Mouse (Mus musculus): Measurements from ENCODE around the gene Tmem223. TPM values are rescaled to one million over a fixed set of nuclear protein-coding genes. Genes with fewer than 3 reads are reported as not detected.

Gene Tmem223
- polyA plus RNA-seq, 1 experiment from 2014 or later: 157 TPM

DNA sequence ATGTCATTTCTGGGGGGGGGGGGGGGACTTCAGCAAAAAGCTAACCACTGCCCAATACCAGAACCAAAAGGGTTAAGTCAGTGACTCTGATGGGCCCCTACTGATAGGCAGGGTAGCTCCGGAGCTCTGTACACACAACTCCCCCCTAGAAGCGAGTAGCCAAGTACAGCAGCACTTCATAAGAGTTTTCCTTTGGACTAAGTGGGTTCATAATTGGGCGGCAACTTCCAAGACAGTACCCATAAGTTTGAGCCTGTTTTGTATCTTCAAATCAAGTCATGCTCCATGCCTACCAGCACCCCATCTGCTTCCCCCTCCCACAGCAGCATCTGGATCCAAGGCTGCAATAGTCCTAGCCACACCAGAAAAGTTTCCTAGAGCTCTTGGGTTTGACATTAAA is 15.1 kb upstream of the Tmem223 start:
- H3K9ac ChIP-seq: no peak overlapping the region
- peaks cover 22% of the 10 kb centered on the region for H3K4me1 ChIP-seq (replicated peaks)
- no peak overlapping the region for H3K27ac ChIP-seq
- H3K9me3 ChIP-seq (replicated peaks): no peaks in the 10 kb centered on the region
- ATAC-seq (replicated peaks; ENCODE audit: insufficient number of reproducible peaks, insufficient read depth, low FRiP score, low read depth): no peak
- peak overlapping the region; percentile 60 for H3K4me2 ChIP-seq
- peak overlapping the region; percentile 98; the same call in 1 of the 2 replicates for H3K4me3 ChIP-seq
- no peaks in the 10 kb centered on the region for H3K27me3 ChIP-seq
- H3K36me3 ChIP-seq: peaks cover 39% of the 10 kb centered on the region
- 47% methylated on average over 3 of the region's 3 CpGs for WGBS

DNA sequence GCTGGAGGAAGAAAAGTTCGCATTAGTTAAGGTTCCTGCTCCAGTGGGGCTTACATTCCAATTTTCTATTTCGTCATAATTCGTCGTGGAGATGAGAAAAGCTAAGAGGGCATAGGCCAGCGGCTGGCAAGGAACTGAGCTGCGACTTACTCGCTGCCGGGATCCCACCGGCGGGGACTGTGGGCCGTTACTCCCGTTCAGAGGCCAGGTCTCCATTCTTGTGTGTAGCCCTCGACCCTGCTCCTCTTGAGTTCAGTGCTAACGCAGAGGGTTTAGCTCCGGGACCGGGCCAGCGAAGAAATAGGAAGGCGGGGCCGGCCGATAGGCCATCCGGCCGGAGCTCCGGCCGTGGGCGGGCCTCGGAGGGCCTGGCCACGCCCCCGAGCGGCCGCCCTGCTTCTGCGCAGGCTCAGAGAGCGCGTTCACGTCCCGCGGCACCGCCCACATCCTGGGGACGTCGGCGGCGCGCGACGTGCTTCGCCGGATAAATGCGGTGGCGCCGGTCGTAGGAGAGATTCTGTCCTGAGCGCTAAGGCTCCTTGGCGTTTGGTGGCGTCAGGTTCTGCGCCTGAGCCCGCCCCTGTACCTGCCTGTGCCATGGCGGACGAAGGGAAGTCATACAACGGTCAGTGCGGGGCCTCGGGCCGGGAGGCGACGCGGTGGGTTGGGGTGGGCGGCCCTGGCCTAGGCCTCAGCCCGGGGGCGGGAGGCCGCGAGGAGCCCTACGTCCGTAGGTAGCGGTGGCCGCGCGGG is 14.0 kb upstream of the Tmem223 start, which contains the start of gene Nxf1:
Gene Nxf1 (plus strand): TSS at position 439 of the 753 bp plus-strand sequence.
- under 1% methylated on average over 73 of the region's 75 CpGs for WGBS
- Histone ChIP-seq H3K4me3 (peak within 1 kb of the TSS; percentile 98), H3K9ac (peak within 1 kb of the TSS; percentile 98), H3K36me3 (peaks cover 29% of the 10 kb centered on the region), H3K4me2 (peak within 1 kb of the TSS; percentile 60), H3K27ac (peak within 1 kb of the TSS; percentile 89), H3K9me3 (replicated peaks) (no peaks in the 10 kb centered on the region), H3K4me1 (replicated peaks) (peaks cover 22% of the 10 kb centered on the region), H3K27me3 (no peaks in the 10 kb centered on the region)
- ATAC-seq (replicated peaks; ENCODE audit: insufficient number of reproducible peaks, insufficient read depth, low FRiP score, low read depth): peak; percentile 93

DNA sequence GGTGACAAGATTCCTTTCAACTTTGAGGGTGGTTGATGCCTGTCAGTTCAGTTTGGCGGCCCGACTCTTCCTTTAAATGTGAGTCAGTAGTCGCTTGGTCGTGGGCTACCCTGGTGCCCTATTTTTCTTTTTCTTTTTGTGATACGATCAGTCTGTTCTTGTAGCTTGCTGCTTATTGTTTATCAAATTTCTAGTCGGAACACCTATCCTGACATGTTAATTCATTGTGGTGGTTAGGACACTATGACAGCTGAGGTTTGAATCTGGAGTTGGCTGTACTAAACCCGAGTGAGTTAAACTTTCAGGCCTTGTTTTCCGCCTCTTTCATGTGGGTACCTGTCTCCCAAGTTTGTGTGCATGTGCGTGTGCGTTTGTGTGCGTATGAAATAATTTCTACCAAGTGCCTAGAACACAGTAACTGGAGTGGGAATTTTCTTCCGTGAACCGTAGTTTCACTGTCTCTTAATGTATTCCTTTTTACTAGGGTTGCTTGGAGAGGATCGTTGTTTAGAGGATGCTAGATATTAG is 13.3 kb upstream of the Tmem223 start:
- 3% methylated on average over 14 of the region's 14 CpGs for WGBS
- ATAC-seq (replicated peaks; ENCODE audit: insufficient number of reproducible peaks, insufficient read depth, low FRiP score, low read depth): no peak
- peaks cover 22% of the 10 kb centered on the region for H3K4me1 ChIP-seq (replicated peaks)
- H3K9me3 ChIP-seq (replicated peaks): no peaks in the 10 kb centered on the region
- peaks cover 26% of the 10 kb centered on the region for H3K36me3 ChIP-seq
- H3K27ac ChIP-seq: peak overlapping the region; percentile 89
- peak overlapping the region; percentile 60 for H3K4me2 ChIP-seq
- H3K9ac ChIP-seq: peak overlapping the region; percentile 98
- H3K27me3 ChIP-seq: no peaks in the 10 kb centered on the region
- peak overlapping the region; percentile 98 for H3K4me3 ChIP-seq

DNA sequence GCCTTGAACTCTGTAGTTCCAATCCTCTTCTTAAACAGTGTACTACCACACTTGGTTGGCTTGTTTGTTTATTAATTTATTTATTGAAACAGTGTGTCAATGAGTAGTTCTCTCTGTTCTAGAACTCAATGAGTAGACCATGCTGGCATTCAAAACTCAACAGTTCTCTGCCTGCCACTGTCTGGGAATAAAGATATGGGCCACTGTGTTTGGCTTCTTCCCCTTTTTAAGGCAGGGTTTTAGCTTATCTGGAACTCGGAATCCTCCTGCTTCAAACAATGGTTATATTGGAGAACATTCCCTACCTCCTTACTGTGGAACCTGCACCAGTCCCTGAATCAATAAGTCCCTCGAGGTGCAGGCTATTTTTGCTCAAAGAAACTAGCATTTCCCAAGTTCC is 11.9 kb upstream of the Tmem223 start:
- Histone ChIP-seq H3K4me1 (replicated peaks) (peaks cover 22% of the 10 kb centered on the region), H3K27me3 (no peaks in the 10 kb centered on the region), H3K4me3 (peak overlapping the region; percentile 98; the same call in 1 of the 2 replicates), H3K27ac (no peak overlapping the region), H3K9me3 (replicated peaks) (no peaks in the 10 kb centered on the region), H3K4me2 (peak overlapping the region; percentile 60; the same call in 1 of the 2 replicates), H3K36me3 (peaks cover 28% of the 10 kb centered on the region), H3K9ac (no peak overlapping the region)
- 69% methylated on average over 2 of the region's 2 CpGs for WGBS
- no peak for ATAC-seq (replicated peaks; ENCODE audit: insufficient number of reproducible peaks, insufficient read depth, low FRiP score, low read depth)

DNA sequence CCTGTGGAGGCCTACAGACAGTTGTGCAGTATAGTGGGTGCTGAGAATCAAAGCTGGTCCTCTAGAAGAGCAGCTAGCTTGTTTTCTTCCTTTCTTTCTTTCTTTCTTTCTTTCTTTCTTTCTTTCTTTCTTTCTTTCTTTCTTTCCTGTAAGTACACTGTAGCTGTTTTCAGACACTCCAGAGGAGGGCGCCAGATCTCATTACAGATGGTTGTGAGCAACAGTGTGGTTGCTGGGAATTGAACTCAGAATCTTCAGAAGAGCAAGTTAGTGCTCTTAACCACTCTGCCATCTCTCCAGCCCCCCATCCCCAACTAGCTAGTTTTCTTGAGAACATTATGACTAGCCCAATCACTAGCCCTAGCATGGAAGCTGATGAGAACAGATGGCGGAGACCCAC is 10.0 kb upstream of the Tmem223 start:
- no peaks in the 10 kb centered on the region for H3K27me3 ChIP-seq
- WGBS: 94% methylated on average over 2 of the region's 2 CpGs
- H3K4me2 ChIP-seq: no peak overlapping the region
- peaks cover 20% of the 10 kb centered on the region for H3K4me1 ChIP-seq (replicated peaks)
- H3K36me3 ChIP-seq: peaks cover 33% of the 10 kb centered on the region
- no peak overlapping the region for H3K4me3 ChIP-seq
- no peak for ATAC-seq (replicated peaks; ENCODE audit: insufficient number of reproducible peaks, insufficient read depth, low FRiP score, low read depth)
- H3K9me3 ChIP-seq (replicated peaks): no peaks in the 10 kb centered on the region
- no peak overlapping the region for H3K9ac ChIP-seq
- no peak overlapping the region for H3K27ac ChIP-seq

DNA sequence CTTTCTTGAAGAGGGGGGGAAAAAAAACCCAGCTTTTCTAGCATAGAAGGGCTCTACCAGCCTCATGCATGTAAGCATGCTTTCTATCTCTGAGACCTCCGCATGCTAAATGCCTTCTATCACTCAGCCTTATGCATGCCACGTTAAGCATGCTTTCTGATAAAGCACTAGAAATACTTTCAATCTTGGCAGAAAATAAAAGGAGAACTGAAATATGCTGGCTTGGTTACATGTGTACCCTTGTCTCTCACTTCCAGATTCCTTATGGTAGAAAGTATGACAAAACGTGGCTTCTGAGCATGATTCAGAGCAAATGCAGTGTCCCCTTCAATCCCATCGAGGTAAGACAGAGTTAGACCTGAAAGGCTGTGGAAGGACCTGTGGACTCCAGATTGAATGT is 7.5 kb upstream of the Tmem223 start:
- no peak for ATAC-seq (replicated peaks; ENCODE audit: insufficient number of reproducible peaks, insufficient read depth, low FRiP score, low read depth)

DNA sequence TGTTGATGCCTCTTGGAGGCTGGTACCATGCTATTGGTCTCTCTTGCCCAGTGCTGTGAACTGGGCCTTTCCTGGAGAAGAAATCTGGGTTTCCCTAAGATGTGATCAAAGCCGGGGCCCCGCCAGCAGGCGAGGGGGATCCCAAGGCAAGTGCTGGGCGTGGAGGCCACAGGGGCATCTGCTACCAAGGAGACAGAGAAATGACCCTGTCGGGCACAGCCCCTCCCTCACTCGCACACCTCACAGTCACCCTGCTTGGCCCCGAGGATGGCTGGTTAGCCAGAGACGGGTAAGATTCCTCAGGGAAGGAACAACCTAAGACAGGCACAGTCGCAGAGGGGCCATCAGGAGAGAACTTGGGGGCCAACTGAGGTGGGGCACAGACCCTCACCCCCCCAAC is 5.2 kb upstream of the Tmem223 start:
- Histone ChIP-seq H3K9me3 (replicated peaks) (no peaks in the 10 kb centered on the region), H3K36me3 (peaks cover 79% of the 10 kb centered on the region), H3K27ac (no peak overlapping the region), H3K9ac (no peak overlapping the region), H3K4me1 (replicated peaks) (peaks cover 4% of the 10 kb centered on the region; the same call in 1 of the 2 replicates), H3K4me2 (no peak overlapping the region), H3K4me3 (no peak overlapping the region), H3K27me3 (no peaks in the 10 kb centered on the region)
- 91% methylated on average over 9 of the region's 9 CpGs for WGBS
- no peak for ATAC-seq (replicated peaks; ENCODE audit: insufficient number of reproducible peaks, insufficient read depth, low FRiP score, low read depth)

More for the DNA sequence above, 7.5 kb upstream of the Tmem223 start:
- no peaks in the 10 kb centered on the region for H3K9me3 ChIP-seq (replicated peaks)
- H3K27ac ChIP-seq: no peak overlapping the region
- H3K36me3 ChIP-seq: peaks cover 58% of the 10 kb centered on the region
- no peak overlapping the region for H3K9ac ChIP-seq
- H3K27me3 ChIP-seq: no peaks in the 10 kb centered on the region
- peaks cover 8% of the 10 kb centered on the region for H3K4me1 ChIP-seq (replicated peaks)
- 73% methylated on average over 4 of the region's 4 CpGs for WGBS
- no peak overlapping the region for H3K4me2 ChIP-seq
- no peak overlapping the region for H3K4me3 ChIP-seq

DNA sequence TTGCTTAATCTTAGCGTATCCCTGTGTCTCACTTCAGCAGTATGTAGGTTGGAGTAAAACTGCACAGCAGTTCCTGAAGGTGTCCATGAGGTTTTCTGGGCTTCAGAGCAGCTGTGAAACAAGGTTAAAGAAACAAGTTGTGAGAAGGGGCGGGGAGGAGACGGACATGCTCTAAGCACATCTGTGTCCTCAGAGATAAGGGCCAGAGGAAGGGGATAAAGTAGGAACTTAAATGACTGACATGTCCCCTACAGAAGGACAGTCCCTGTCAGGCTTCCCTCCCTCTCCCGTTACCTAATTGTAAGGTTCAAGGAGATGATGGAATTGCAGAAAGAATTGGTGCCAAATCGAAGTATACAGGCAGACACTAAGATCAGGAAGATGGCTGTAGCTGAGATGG is 2.2 kb downstream of the Tmem223 start:
- peaks cover 30% of the 10 kb centered on the region for H3K4me1 ChIP-seq (replicated peaks)
- H3K4me3 ChIP-seq: peak overlapping the region; percentile 89
- no peaks in the 10 kb centered on the region for H3K27me3 ChIP-seq
- peak overlapping the region; percentile 91; the same call in 1 of the 2 replicates for H3K4me2 ChIP-seq
- no peaks in the 10 kb centered on the region for H3K9me3 ChIP-seq (replicated peaks)
- H3K36me3 ChIP-seq: peaks cover 33% of the 10 kb centered on the region
- no peak for ATAC-seq (replicated peaks; ENCODE audit: insufficient number of reproducible peaks, insufficient read depth, low FRiP score, low read depth)
- 64% methylated on average over 5 of the region's 5 CpGs for whole genome bisulfite sequencing
- H3K27ac ChIP-seq: peak overlapping the region; percentile 100; the same call in 1 of the 2 replicates
- H3K9ac ChIP-seq: no peak overlapping the region

DNA sequence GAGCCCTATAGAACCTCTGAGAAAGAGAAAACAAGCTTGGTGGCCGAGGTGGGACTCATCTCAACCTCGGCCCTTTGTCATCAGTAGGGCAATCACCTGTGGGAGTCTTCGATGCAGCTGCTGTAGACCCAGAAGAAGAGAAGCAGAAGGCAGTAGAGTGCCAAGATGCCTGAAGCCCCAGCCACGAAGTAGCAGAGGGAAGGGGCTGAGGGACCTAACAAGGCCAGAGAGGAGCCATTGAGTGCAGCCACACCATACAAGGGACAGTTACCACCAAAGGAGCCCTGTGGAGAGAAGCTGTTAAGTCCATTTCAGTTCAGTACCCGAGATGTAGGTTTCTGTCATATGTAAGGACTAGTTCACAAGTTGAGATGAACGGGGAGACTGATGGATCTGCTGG is 2.6 kb downstream of the Tmem223 start:
- ATAC-seq (replicated peaks; ENCODE audit: insufficient number of reproducible peaks, insufficient read depth, low FRiP score, low read depth): no peak
- Histone ChIP-seq H3K9me3 (replicated peaks) (no peaks in the 10 kb centered on the region), H3K9ac (peak overlapping the region; percentile 96), H3K4me1 (replicated peaks) (peaks cover 30% of the 10 kb centered on the region), H3K36me3 (peaks cover 33% of the 10 kb centered on the region), H3K4me2 (peak overlapping the region; percentile 91), H3K27me3 (no peaks in the 10 kb centered on the region), H3K27ac (peak overlapping the region; percentile 100), H3K4me3 (peak overlapping the region; percentile 89)
- 41% methylated on average over 6 of the region's 6 CpGs for WGBS

DNA sequence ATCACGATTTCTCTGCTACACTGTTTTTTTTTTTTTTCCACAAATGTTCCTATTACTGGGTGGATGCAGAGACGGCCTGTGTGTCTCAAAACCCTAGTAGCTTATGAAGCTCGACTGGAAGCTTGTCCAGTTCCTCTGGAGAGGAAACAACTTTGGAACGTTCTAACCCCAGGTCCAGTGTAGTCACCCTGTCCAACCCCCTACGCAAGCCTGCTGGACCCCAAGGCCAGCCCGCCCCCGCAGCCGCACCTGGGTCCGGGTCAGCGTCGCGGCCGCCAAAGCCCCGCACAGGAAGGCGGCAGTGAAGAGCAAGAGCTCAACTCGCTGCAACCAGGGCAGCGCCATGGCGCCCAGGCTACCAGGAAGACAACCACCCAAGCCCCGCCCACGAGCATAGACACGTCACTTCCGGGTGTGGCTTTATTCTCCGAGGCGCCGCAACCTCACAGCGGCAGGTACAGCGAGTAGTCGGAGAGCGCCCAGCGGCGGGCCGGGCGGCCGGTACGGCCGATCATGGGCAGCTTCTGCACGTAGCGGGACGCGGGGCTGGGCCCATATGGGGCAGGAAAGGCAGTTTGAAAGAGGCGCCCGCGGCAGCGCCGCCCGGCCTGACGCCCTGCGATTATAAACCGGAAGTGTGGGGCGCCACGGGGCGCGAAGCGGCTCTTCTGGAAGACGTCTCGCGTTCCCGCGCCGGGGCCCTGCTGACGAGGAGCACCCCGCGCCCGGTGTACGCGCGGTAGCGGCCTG is 3.5 kb downstream of the Tmem223 start, which contains the start of gene Tmem179b:
Gene Tmem179b (minus strand): TSS at position 382 of the 750 bp plus-strand sequence.
- Histone ChIP-seq H3K9me3 (replicated peaks) (no peaks in the 10 kb centered on the region), H3K4me2 (peak within 1 kb of the TSS; percentile 91), H3K4me1 (replicated peaks) (peaks cover 30% of the 10 kb centered on the region), H3K27ac (peak within 1 kb of the TSS; percentile 100), H3K4me3 (peak within 1 kb of the TSS; percentile 89), H3K27me3 (no peaks in the 10 kb centered on the region), H3K36me3 (peaks cover 28% of the 10 kb centered on the region), H3K9ac (peak within 1 kb of the TSS; percentile 96)
- ATAC-seq (replicated peaks; ENCODE audit: insufficient number of reproducible peaks, insufficient read depth, low FRiP score, low read depth): peak; percentile 88
- under 1% methylated on average over 62 of the region's 68 CpGs for WGBS

DNA sequence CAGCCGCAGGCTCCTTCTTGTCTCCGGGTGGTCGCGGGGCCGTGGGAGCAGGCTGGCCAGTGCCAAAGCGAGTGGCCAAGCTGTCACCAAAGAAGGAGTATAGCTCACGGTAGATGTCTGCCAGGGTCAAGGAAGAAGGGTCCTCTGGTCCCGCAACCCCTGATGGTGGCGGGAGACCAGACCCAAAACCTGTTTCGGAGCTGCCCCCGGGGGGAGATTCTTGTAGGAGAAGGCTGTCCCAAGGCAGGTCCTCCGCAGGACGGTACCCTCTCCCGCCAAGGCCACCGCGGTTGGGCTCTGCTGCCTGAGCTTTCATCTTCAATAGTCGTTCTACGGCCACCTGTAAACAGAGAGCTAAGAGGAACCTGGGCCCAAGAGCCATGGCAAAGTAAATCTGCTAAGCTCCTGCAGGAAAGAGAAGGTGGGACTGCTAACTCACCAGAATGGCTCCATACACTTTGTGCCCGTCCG is 4.2 kb downstream of the Tmem223 start:
- no peaks in the 10 kb centered on the region for H3K9me3 ChIP-seq (replicated peaks)
- H3K27me3 ChIP-seq: no peaks in the 10 kb centered on the region
- H3K27ac ChIP-seq: peak overlapping the region; percentile 100
- WGBS: 5% methylated on average over 20 of the region's 20 CpGs
- no peak; the same call in 1 of the 2 replicates for ATAC-seq (replicated peaks; ENCODE audit: insufficient number of reproducible peaks, insufficient read depth, low FRiP score, low read depth)
- H3K4me2 ChIP-seq: peak overlapping the region; percentile 91
- peaks cover 30% of the 10 kb centered on the region for H3K4me1 ChIP-seq (replicated peaks)
- H3K4me3 ChIP-seq: peak overlapping the region; percentile 89
- peak overlapping the region; percentile 96 for H3K9ac ChIP-seq
- H3K36me3 ChIP-seq: peaks cover 21% of the 10 kb centered on the region
